Mouse (Mus musculus) heart, embryonic 14.5 days (tissue): ENCODE results near the gene Gm48551. TPM values are rescaled to one million over a fixed set of nuclear protein-coding genes. Genes with fewer than 3 reads are reported as not detected.
A peak's percentile ranks its signal among the peaks of the same experiment; 100 is the strongest.

Experiments used
- ATAC-seq: fragments of 200-750 bp; cut with Nextera tagmentation; 2 replicates; pipeline ENCODE4 v1.8.0; 2017; ENCODE audit warnings: low read depth, moderate TSS enrichment; ENCODE audit not compliant: insufficient number of reproducible peaks, insufficient read depth, low FRiP score
- H3K27ac ChIP-seq, 2 experiments: fragments of 200-500 bp in 1 of 2; fragments of 300-500 bp in 1 of 2; sonication (generic) in 1 of 2; replicated peaks in 1 of 2; 2 replicates each; pipeline ENCODE4 v1.5.1; 2012 to 2014; ENCODE audit warnings: low read depth in 2 of 2, low read length in 2 of 2, control low read depth in 1 of 2, mild to moderate bottlenecking in 1 of 2, mixed read lengths in 1 of 2; ENCODE audit not compliant: control insufficient read depth in 1 of 2, insufficient read depth in 1 of 2
- H3K27me3 ChIP-seq: fragments of 300-500 bp; sonication (generic); 2 replicates; pipeline ENCODE4 v1.6.1; 2014; ENCODE audit warnings: mild to moderate bottlenecking, low read length, control low read depth; ENCODE audit not compliant: control insufficient read depth, insufficient read depth
- H3K36me3 ChIP-seq: fragments of 300-500 bp; sonication (generic); 2 replicates; pipeline ENCODE4 v1.6.1; 2014; ENCODE audit warnings: mild to moderate bottlenecking, control low read depth, low read length, mixed read lengths; ENCODE audit not compliant: control insufficient read depth, insufficient read depth
- H3K4me1 ChIP-seq, 2 experiments: fragments of 200-500 bp in 1 of 2; fragments of 300-500 bp in 1 of 2; sonication (generic) in 1 of 2; 2 replicates each; pipeline ENCODE4 v1.6.1; 2012 to 2014; ENCODE audit warnings: low read length in 2 of 2, control low read depth in 1 of 2, mixed read lengths in 1 of 2; ENCODE audit not compliant: control insufficient read depth in 2 of 2, insufficient read depth in 2 of 2
- H3K4me2 ChIP-seq: fragments of 300-500 bp; sonication (generic); 2 replicates; pipeline ENCODE4 v1.6.1; 2014; ENCODE audit warnings: mild to moderate bottlenecking, low read length
- H3K4me3 ChIP-seq, 2 experiments: fragments of 200-500 bp in 1 of 2; fragments of 300-500 bp in 1 of 2; sonication (generic) in 1 of 2; 2 replicates each; pipeline ENCODE4 v1.5.1; 2012 to 2014; ENCODE audit warnings: low read length in 2 of 2, mild to moderate bottlenecking in 2 of 2, control low read depth in 1 of 2, low read depth in 1 of 2, moderate library complexity in 1 of 2; ENCODE audit not compliant: control insufficient read depth in 1 of 2, insufficient read depth in 1 of 2
- H3K9ac ChIP-seq: fragments of 300-500 bp; sonication (generic); 2 replicates; pipeline ENCODE4 v1.6.1; 2014; ENCODE audit warnings: mild to moderate bottlenecking, low read length
- H3K9me3 ChIP-seq: fragments of 300-500 bp; sonication (generic); 2 replicates; pipeline ENCODE4 v1.6.1; 2016; ENCODE audit warnings: low read length, control low read depth; ENCODE audit not compliant: control insufficient read depth
- WGBS: fragments of 180-500 bp; shearing (Covaris S2); extraction: QIAGEN DNeasy Blood & Tissue Kit; methylation state at CpG from one replicate; pipeline ENCODE4 v1.1.7; 2014; 5-methylcytosine and 5-hydroxymethylcytosine counted together
- polyA plus RNA-seq: library from polyadenylated mRNA; unstranded; fragments of >200 nt; fragmentation: Nextera tagmentation; extraction: Ambion mirVana; gene quantifications from 2 replicates; pipeline ENCODE4 v1.2.1, GENCODE M21; 2014

Gene Gm48551
- polyA plus RNA-seq, 1 experiment from 2014 or later: 1.7 TPM

DNA sequence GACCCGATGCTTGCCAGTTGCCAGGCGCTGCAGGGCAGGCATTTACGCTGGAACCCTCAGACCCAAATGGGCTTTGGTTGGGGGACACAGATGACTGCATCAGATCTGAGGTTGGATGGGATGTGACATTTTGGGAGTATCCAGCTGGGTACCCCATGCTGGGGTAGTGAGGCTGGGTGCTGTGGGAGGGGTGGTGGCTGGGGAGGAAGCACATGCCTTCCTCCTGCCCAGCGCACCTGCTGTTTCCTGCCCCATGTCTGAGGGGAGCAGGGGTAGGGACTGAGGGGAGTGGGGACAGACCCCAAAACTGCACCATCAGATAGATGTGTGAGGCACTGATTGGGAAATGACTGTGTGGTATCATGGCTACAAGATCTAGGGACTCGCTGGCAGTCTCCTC lies 12.5 kb downstream of the Gm48551 start:
- no peak overlapping the region for H3K9ac ChIP-seq
- 79% methylated on average over 5 of the region's 5 CpGs for WGBS

GRCm38 (mm10) chr10:81399296-81399695 lies 15.0 kb downstream of the Gm48551 start:
- no peak overlapping the region for H3K27ac ChIP-seq
- H3K4me3 ChIP-seq: no peak overlapping the region
- peaks cover 65% of the 10 kb centered on the region for H3K36me3 ChIP-seq
- no peak for ATAC-seq
- H3K9me3 ChIP-seq: no peaks in the 10 kb centered on the region
- no peak overlapping the region for H3K4me2 ChIP-seq
- no peaks in the 10 kb centered on the region for H3K27me3 ChIP-seq
- H3K4me1 ChIP-seq: peaks cover 19 to 32% of the 10 kb centered on the region in 2 experiments
- H3K9ac ChIP-seq: no peak overlapping the region
- 77% methylated on average over 5 of the region's 5 CpGs for WGBS

More for the DNA sequence above, 12.5 kb downstream of the Gm48551 start:
- no peak overlapping the region for H3K4me3 ChIP-seq
- H3K27me3 ChIP-seq: no peaks in the 10 kb centered on the region
- peaks cover 47% of the 10 kb centered on the region for H3K36me3 ChIP-seq
- no peaks in the 10 kb centered on the region for H3K9me3 ChIP-seq
- peaks cover 16 to 27% of the 10 kb centered on the region in 2 experiments for H3K4me1 ChIP-seq
- no peak overlapping the region for H3K27ac ChIP-seq
- ATAC-seq: no peak
- no peak overlapping the region for H3K4me2 ChIP-seq

GRCm38 (mm10) chr10:81399798-81400308 lies 15.6 kb downstream of the Gm48551 start:
- no peak for ATAC-seq
- Histone ChIP-seq H3K36me3 (peaks cover 71% of the 10 kb centered on the region), H3K9me3 (no peaks in the 10 kb centered on the region), H3K27me3 (no peaks in the 10 kb centered on the region), H3K4me3 (no peak overlapping the region), H3K9ac (no peak overlapping the region), H3K4me2 (no peak overlapping the region), H3K4me1 (peaks cover 19 to 32% of the 10 kb centered on the region in 2 experiments), H3K27ac (no peak overlapping the region)
- WGBS: 76% methylated on average over 18 of the region's 18 CpGs

DNA sequence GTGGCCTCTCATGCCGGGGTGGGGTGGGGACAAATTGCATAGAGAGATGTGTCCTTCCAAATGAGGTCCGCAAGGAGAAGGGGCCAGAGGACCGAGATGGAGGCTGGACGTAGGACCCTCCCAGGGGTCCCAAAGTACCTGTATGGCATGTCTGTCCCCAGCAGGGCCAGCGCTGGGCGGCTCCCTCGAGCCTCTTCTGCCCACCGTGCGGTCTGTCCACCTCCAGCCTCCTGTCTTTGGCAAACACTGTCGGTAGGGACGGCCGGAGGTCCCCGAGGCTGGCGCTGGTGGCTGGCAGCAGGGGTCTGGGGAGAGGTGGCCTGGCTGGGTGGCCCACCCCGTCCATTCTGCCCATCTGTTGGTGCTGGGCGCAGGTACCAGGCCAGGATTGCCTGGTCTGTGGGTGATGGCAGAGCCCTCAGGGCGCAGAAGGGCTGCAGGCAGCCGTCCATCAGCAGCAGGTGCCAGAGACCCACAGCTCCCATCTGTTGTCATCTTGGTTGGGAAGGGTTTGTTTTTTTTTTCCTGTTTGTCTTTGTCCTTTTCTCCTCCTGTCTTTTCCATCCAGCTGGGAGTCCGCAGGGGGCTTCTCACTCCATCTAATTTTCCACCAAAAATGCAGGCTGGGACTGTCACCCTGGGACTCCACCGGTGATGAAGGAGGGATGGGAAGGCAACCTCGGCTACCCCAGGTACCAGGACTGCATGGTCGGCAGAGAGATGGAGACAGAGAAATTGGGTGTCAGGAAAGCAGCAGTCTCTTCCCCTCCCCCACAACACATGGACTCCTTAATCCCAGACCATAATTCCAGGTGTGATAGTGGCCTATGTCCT lies 16.3 kb downstream of the Gm48551 start:
- ATAC-seq: no peak
- no peak overlapping the region for H3K27ac ChIP-seq
- H3K36me3 ChIP-seq: peaks cover 78% of the 10 kb centered on the region

GRCm38 (mm10) chr10:81401205-81401520 lies 16.9 kb downstream of the Gm48551 start:
- Histone ChIP-seq H3K4me1 (peaks cover 19 to 37% of the 10 kb centered on the region in 2 experiments), H3K27ac (peak overlapping the region; percentile 65 to 91), H3K9me3 (no peaks in the 10 kb centered on the region), H3K27me3 (no peaks in the 10 kb centered on the region), H3K4me2 (peak overlapping the region; percentile 49; the same call in 1 of the 2 replicates), H3K36me3 (peaks cover 84% of the 10 kb centered on the region), H3K4me3 (no peak overlapping the region), H3K9ac (no peak overlapping the region)
- 31% methylated on average over 10 of the region's 10 CpGs for WGBS
- no peak for ATAC-seq

More for the DNA sequence above, 16.3 kb downstream of the Gm48551 start:
- no peak overlapping the region for H3K4me3 ChIP-seq
- H3K4me2 ChIP-seq: no peak overlapping the region
- peaks cover 19 to 32% of the 10 kb centered on the region in 2 experiments for H3K4me1 ChIP-seq
- no peak overlapping the region for H3K9ac ChIP-seq
- no peaks in the 10 kb centered on the region for H3K9me3 ChIP-seq
- 65% methylated on average over 22 of the region's 22 CpGs for WGBS
- no peaks in the 10 kb centered on the region for H3K27me3 ChIP-seq

DNA sequence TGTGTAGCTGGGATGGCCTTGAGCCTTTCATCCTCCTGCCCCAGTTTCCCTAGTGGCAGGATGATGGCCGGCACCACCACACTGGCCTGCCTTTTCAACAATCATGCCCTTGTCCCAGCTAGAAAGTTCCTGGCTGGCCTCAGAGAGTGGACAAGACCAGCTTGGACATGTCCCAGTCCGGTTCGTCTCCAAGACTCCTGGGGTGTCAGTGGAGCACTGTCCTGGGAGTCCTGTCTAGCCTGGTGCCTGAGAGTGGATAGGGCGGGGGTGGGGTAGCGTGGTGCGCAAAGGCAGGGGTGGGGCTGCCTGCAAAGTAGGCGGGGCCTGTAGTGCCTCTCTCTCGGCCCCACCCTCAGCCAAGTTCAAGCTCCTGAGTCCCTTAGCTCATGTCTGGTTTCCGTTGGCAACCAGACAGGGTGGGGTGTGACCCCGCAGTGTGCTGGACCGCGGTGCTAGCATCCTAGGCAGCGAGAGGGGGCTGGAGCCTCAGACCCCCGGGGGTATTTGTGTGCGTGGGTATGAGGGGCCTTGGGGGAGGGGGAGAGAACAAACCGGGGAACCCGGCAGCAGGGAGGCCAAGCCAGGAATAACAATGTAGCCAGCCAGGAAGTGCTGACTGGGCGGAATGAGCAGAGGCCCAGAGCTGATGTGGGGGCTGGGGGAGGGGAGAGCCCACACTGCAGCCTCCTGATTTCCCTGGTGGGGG lies 17.4 kb downstream of the Gm48551 start:
- H3K4me2 ChIP-seq: peak overlapping the region; percentile 49
- H3K9ac ChIP-seq: peak overlapping the region; percentile 59
- no peaks in the 10 kb centered on the region for H3K27me3 ChIP-seq
- H3K9me3 ChIP-seq: no peaks in the 10 kb centered on the region
- peak overlapping the region; percentile 90 to 91 for H3K27ac ChIP-seq
- peaks cover 87% of the 10 kb centered on the region for H3K36me3 ChIP-seq
- H3K4me3 ChIP-seq: no peak overlapping the region; a peak in 1 of 4 replicates
- peaks cover 23 to 41% of the 10 kb centered on the region in 2 experiments for H3K4me1 ChIP-seq
- ATAC-seq: peak; percentile 77
- WGBS: 8% methylated on average over 18 of the region's 18 CpGs

GRCm38 (mm10) chr10:81402227-81402765 lies 18.0 kb downstream of the Gm48551 start:
- ATAC-seq: 0 out of 2 replicates have a peak, but pooled peaks have one; percentile 9
- Histone ChIP-seq H3K27me3 (no peaks in the 10 kb centered on the region), H3K36me3 (peaks cover 87% of the 10 kb centered on the region), H3K4me2 (peak overlapping the region; percentile 49), H3K4me3 (no peak overlapping the region; a peak in 1 of 4 replicates), H3K9me3 (no peaks in the 10 kb centered on the region), H3K9ac (peak overlapping the region; percentile 59), H3K27ac (peak overlapping the region; percentile 90 to 91), H3K4me1 (peaks cover 28 to 47% of the 10 kb centered on the region in 2 experiments)
- WGBS: 10% methylated on average over 7 of the region's 7 CpGs
